ENCODE assay signal across 12 mouse cellular contexts in genomic region chr19:16366465-16367063, GRCm38 (mm10).
DNase-seq lines count a peak whose midpoint lies in the region; ATAC-seq and TF ChIP-seq lines count a peak whose summit lies in the region.
"Had no signal": no experiment of that assay in that cellular context is flagged by ENCODE, and none has a peak within 500 bp of the region (broad histone marks: within the 10 kb centered on the region; RNA-seq: fewer than 3 reads in every experiment).

No protein-coding gene starts in this region.

- peaks cover 3% of the 10 kb centered on the region; the same call in 1 of the 2 replicates for H3K4me1 ChIP-seq in forebrain, postnatal 0 days (ENCODE audit: insufficient read depth)
- H3K4me1 ChIP-seq in forebrain, embryonic 14.5 days (ENCODE audit: control insufficient read depth, insufficient read depth, low read length): peaks cover 8% of the 10 kb centered on the region; the same call in 1 of the 2 replicates
- H3K4me1 ChIP-seq in limb, embryonic 12.5 days (replicated peaks): peaks cover 20% of the 10 kb centered on the region
- peaks cover 14% of the 10 kb centered on the region; the same call in 1 of the 2 replicates for H3K4me1 ChIP-seq in limb, embryonic 10.5 days
- peaks cover 14% of the 10 kb centered on the region for H3K4me1 ChIP-seq in neural tube, embryonic 15.5 days

- 53% methylated on average over 7 of the region's 7 CpGs for WGBS in forebrain, postnatal 0 days
- 74% methylated on average over 7 of the region's 7 CpGs for WGBS in forebrain, embryonic 14.5 days
- 60% methylated on average over 7 of the region's 7 CpGs for WGBS in limb, embryonic 12.5 days
- 89% methylated on average over 7 of the region's 7 CpGs for WGBS in limb, embryonic 10.5 days
- WGBS in neural tube, embryonic 15.5 days: 82% methylated on average over 7 of the region's 7 CpGs

- H3K27me3 ChIP-seq in forebrain, postnatal 0 days (ENCODE audit: insufficient read depth, low read length): no peaks in the 10 kb centered on the region
- H3K27me3 ChIP-seq in forebrain, embryonic 14.5 days (replicated peaks; ENCODE audit: control insufficient read depth, insufficient read depth, low read length): no peaks in the 10 kb centered on the region
- H3K27me3 ChIP-seq in limb, embryonic 12.5 days: no peaks in the 10 kb centered on the region
- no peaks in the 10 kb centered on the region for H3K27me3 ChIP-seq in limb, embryonic 10.5 days (ENCODE audit: low read depth, poor library complexity, severe bottlenecking)
- no peaks in the 10 kb centered on the region for H3K27me3 ChIP-seq in neural tube, embryonic 15.5 days (replicated peaks)
- H3K27me3 ChIP-seq: forebrain, embryonic 12.5 days; kidney, embryonic 15.5 days had no signal

- no peak overlapping the region for H3K27ac ChIP-seq in forebrain, postnatal 0 days (ENCODE audit: low read depth, low read length)
- H3K27ac ChIP-seq in forebrain, embryonic 14.5 days (ENCODE audit: low read depth, low read length): no peak overlapping the region
- peak overlapping the region; percentile 47; the same call in 1 of the 2 replicates for H3K27ac ChIP-seq in limb, embryonic 12.5 days
- H3K27ac ChIP-seq in limb, embryonic 10.5 days: no peak overlapping the region
- 0 out of 2 replicates have a peak overlapping the region, but pooled peaks have one; percentile 33 for H3K27ac ChIP-seq in neural tube, embryonic 15.5 days (replicated peaks)
- H3K27ac ChIP-seq: kidney, embryonic 15.5 days had no signal

- DNase-seq in forebrain, postnatal 0 days: no peak
- DNase-seq in forebrain, embryonic 14.5 days (ENCODE audit: low spot score): no peak
- no peak for DNase-seq in limb, embryonic 10.5 days (ENCODE audit: low spot score)
- no peak for DNase-seq in neural tube, embryonic 10.5 days (ENCODE audit: extremely low spot score, low spot score)
- DNase-seq in skeletal muscle tissue, adult 2 months (ENCODE audit: low read depth, low spot score): peak; percentile 23
- no peak for DNase-seq in MN1 (ENCODE audit: low spot score)
- DNase-seq: cerebellum, postnatal 14 days had no signal

- H3K9ac ChIP-seq in forebrain, postnatal 0 days: no peak overlapping the region
- no peak overlapping the region for H3K9ac ChIP-seq in forebrain, embryonic 14.5 days (ENCODE audit: low read length)
- H3K9ac ChIP-seq in limb, embryonic 12.5 days (replicated peaks): no peak overlapping the region
- H3K9ac ChIP-seq in neural tube, embryonic 15.5 days (replicated peaks): no peak overlapping the region
- H3K9ac ChIP-seq: forebrain, embryonic 12.5 days; kidney, embryonic 15.5 days had no signal

- H3K4me3 ChIP-seq in forebrain, postnatal 0 days (ENCODE audit: low read depth, low read length): no peak overlapping the region
- no peak overlapping the region for H3K4me3 ChIP-seq in forebrain, embryonic 14.5 days (ENCODE audit: low read depth, low read length)
- no peak overlapping the region for H3K4me3 ChIP-seq in limb, embryonic 12.5 days (replicated peaks)
- H3K4me3 ChIP-seq in limb, embryonic 10.5 days: no peak overlapping the region
- no peak overlapping the region for H3K4me3 ChIP-seq in neural tube, embryonic 15.5 days (replicated peaks)
- H3K4me3 ChIP-seq: forebrain, embryonic 12.5 days; kidney, embryonic 15.5 days had no signal

- no peak overlapping the region for H3K4me2 ChIP-seq in forebrain, postnatal 0 days (ENCODE audit: low read depth)
- H3K4me2 ChIP-seq in forebrain, embryonic 14.5 days (ENCODE audit: low read length): no peak overlapping the region
- no peak overlapping the region for H3K4me2 ChIP-seq in limb, embryonic 12.5 days
- H3K4me2 ChIP-seq in neural tube, embryonic 15.5 days: no peak overlapping the region
- H3K4me2 ChIP-seq: forebrain, embryonic 12.5 days; heart, embryonic 11.5 days; kidney, embryonic 15.5 days had no signal

- H3K36me3 ChIP-seq in forebrain, postnatal 0 days (ENCODE audit: insufficient read depth): no peaks in the 10 kb centered on the region; the same call in 1 of the 2 replicates
- 0 out of 2 replicates have a peak, but pooled peaks cover 5% of the 10 kb centered on the region for H3K36me3 ChIP-seq in forebrain, embryonic 14.5 days (ENCODE audit: control insufficient read depth, insufficient read depth, low read length)
- H3K36me3 ChIP-seq in limb, embryonic 12.5 days: peaks cover 5% of the 10 kb centered on the region; the same call in 1 of the 2 replicates
- peaks cover 6% of the 10 kb centered on the region for H3K36me3 ChIP-seq in limb, embryonic 10.5 days
- peaks cover 3% of the 10 kb centered on the region; the same call in 1 of the 2 replicates for H3K36me3 ChIP-seq in neural tube, embryonic 15.5 days

- ATAC-seq in forebrain, postnatal 0 days: peak; percentile 21; the same call in 1 of the 2 replicates
- no peak for ATAC-seq in forebrain, embryonic 14.5 days
- ATAC-seq in limb, embryonic 12.5 days (ENCODE audit: insufficient number of reproducible peaks, insufficient read depth, low FRiP score, low TSS enrichment, low read depth): no peak
- no peak for ATAC-seq in neural tube, embryonic 15.5 days (ENCODE audit: low FRiP score)

- TF ChIP-seq CTCF in forebrain, postnatal 0 days (IDR thresholded peaks at IDR 0.05; ENCODE audit: low read depth): no peak

- no peaks in the 10 kb centered on the region for H3K9me3 ChIP-seq in forebrain, postnatal 0 days (ENCODE audit: low read length)
- no peaks in the 10 kb centered on the region for H3K9me3 ChIP-seq in forebrain, embryonic 14.5 days (replicated peaks; ENCODE audit: control insufficient read depth, low read length)
- H3K9me3 ChIP-seq in limb, embryonic 12.5 days: no peaks in the 10 kb centered on the region
- no peaks in the 10 kb centered on the region for H3K9me3 ChIP-seq in limb, embryonic 10.5 days (replicated peaks)
- H3K9me3 ChIP-seq in neural tube, embryonic 15.5 days (replicated peaks): no peaks in the 10 kb centered on the region
- H3K9me3 ChIP-seq: kidney, embryonic 15.5 days had no signal

Comparison
In these comparisons a context has a peak if more than half of its experiments do, and no peak if none do; other contexts are left out.
1. H3K27ac ChIP-seq: peak in limb, embryonic 12.5 days (single experiment) and neural tube, embryonic 15.5 days (single experiment); none in forebrain, postnatal 0 days (single experiment), forebrain, embryonic 14.5 days (single experiment) and limb, embryonic 10.5 days (single experiment).